Mouse (Mus musculus) small intestine, adult 10 weeks (tissue): Measurements from ENCODE around the gene Sdsl. TPM values are rescaled to one million over a fixed set of nuclear protein-coding genes. Genes with fewer than 3 reads are reported as not detected.

Experiments used
- polyA plus RNA-seq: library from polyadenylated mRNA; stranded (reverse); fragments of 350-450 nt; fragmentation: Illumina TruSeq; extraction: RNeasy Lipid Tissue Mini Kit (QIAGEN cat#74804); gene quantifications from one replicate; pipeline ENCODE4 v1.2.3, GENCODE M21; 2014; ENCODE audit warnings: low replicate concordance

Sdsl gene
- not detected for polyA plus RNA-seq

DNA sequence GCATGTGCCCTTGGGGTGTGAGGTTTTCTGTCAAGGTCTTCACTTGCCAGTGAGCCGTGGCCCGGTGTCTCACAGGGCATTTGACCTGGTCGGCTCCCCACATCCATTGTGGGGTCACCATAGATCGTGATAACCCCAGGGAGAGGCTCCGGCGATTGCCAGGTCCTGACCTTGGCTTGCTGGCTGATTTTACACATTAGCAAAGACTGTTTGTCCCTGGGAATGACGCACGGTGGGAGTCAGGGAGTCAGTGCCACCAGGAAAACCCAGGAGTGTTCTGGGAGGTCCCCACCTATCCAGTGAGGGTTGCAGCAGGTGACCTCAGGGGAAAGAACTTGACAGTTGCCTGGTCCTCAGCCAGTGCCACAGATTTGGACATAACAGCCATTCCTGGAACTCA is at the start of gene Sdsl:
Gene Sdsl, minus strand, starts transcription at position 41 of the 400 bp plus-strand sequence.

DNA sequence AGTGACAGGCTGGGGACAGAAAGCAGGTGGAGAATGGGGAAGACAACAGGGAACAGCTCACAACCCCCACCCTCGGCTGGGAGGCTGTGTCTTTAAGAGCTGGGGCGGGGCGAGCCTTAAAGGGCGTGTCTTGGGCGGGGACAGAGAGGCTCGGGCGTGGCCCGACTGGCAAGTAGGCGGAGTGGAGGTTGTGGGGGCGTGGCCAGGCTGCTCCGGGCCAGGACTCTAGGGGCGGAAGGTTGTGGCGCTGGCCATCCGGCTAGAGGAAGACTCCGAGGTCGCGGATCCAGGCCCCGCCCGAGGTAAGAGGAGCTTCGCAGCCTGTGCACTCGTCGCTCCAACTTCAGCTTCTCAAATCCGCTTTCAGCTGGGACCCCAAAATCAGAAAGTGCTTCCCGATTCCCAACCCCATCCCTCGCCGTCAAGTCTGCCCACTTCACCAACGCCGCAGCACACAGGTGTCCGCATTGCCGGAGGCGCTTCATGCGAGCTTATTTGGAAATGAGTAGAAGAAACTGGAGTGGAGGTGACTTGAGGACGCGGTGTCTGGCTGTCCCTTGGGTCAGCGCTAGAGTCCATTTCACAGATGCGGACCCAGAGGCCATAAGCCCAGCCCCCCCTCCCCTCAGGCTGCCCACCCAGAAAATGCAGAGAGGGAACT is 38.5 kb upstream of the Sdsl start, which contains the start of gene Slc8b1:
Gene Slc8b1, plus strand, starts transcription at position 187 of the 661 bp plus-strand sequence.

DNA sequence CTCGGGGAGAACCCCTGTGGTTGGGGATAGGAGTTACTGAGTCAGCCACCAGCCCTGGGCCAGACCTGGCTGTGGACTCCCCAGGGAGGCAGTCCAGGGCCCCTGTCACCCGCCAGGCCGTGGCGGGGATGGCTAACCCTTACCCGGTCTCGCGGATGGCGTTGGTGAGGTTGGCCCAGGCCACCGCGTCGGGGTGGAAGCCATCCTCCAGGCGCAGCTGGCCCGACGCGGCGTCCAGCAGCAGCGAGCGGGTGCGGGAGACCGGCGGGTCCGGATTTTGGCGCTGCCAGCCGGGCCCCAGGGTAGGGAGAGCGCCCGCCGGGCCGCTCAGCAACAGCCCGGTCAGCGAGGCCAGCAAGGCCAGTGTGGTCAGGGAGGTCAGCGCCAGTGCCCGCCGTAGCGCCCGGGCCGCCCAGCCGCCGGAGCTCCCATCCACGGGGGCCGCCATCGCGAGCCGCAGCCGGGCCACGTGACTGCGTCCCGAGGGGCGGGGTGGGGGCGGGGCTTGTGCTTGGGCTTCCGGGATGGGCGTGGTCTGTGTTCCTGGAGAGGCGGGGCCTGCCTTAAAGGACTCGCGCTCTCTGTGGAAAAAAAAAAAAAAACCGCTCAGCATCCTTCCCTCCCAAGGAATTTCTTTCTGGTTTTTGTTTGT is 30.7 kb upstream of the Sdsl start, which contains the start of gene Plbd2:
Gene Plbd2, minus strand, starts transcription at position 482 of the 652 bp plus-strand sequence.

DNA sequence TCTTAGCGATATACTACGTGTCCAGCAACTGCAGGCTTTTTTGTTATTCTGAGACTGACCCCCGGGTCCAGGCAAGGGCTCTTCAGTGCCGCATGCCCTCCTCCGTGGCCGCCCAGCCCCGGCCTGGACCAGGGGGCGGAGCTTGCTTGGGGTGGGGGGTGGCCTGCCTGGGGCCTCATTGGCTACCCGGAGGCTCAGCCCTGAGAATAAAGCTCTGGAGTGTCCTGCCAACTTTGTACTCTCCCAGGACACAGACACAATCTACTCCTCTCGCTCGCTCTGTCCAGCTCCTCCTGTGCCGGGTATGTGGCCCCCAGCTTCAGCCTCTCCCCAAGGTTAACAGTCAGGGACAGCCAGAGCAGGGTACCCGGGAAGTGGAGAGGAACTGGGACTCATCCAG is 3.7 kb upstream of the Sdsl start, which contains the start of gene Sds:
Gene Sds, plus strand, starts transcription at position 231 of the 400 bp plus-strand sequence.

DNA sequence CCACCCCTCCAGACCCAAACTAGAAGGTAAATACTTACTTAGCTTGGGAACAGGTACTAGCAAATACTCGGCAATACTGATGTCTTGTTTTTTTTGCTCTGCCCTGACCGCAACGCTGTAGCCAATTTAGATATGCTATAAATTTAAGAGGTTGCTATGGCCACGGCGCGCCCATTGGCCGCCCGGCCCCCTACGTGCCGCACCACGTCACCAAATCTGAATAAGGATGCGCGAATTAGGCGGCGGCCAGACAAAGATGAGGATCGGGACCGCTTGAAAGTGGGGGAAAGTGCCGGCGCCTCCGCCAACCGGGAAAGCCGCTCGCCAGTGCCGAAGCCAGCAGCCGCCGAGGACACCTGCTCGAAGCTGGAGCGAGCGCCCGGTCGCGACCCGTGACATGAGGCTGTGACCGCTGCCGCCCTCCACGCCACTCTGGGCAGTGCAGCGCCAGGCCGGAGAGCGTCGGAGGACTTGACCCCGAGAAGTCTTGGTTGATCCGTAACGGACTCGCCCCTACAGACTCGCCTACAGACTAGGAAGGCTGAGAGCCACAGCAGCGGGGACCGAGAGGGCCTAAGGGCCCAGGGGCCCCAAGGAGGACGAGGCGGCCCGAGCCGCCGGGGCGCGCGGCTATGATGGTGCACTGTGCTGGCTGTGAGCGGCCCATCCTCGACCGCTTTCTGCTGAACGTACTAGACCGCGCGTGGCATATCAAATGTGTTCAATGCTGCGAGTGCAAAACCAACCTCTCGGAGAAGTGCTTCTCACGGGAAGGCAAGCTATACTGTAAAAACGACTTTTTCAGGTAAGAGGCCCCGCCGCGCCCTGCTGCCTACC is 40.7 kb downstream of the Sdsl start, which contains the start of gene Lhx5:
Gene Lhx5, plus strand, starts transcription at position 51 of the 837 bp plus-strand sequence.

Other genes starting within 250 kb of the Sdsl start
- not detected for gene Lhx5, start 41.1 kb downstream of the Sdsl start, polyA plus RNA-seq
- not detected for gene Sds, start 3.7 kb upstream of the Sdsl start, polyA plus RNA-seq
- gene Plbd2, start 30.8 kb upstream of the Sdsl start, polyA plus RNA-seq, result not detected
- 0.15 TPM for gene Slc8b1, start 38.4 kb upstream of the Sdsl start, polyA plus RNA-seq
- 3.6 TPM for gene Tpcn1, start 115.9 kb upstream of the Sdsl start, polyA plus RNA-seq
- gene Iqcd, start 116.2 kb upstream of the Sdsl start, polyA plus RNA-seq, result not detected
- gene Rita1, start 139.8 kb upstream of the Sdsl start, polyA plus RNA-seq, result not detected
- gene Ddx54, start 139.9 kb upstream of the Sdsl start, polyA plus RNA-seq, result 0.15 TPM
- not detected for gene Cfap73, start 161.4 kb upstream of the Sdsl start, polyA plus RNA-seq
- not detected for gene Rasal1, start 176.0 kb upstream of the Sdsl start, polyA plus RNA-seq
- gene Dtx1, start 239.1 kb upstream of the Sdsl start, polyA plus RNA-seq, result 0.22 TPM